Mouse (Mus musculus): ENCODE results near the gene Senp5. TPM values are rescaled to one million over a fixed set of nuclear protein-coding genes. Genes with fewer than 3 reads are reported as not detected.
A peak's percentile ranks its signal among the peaks of the same experiment; 100 is the strongest.

Gene Senp5
- polyA plus RNA-seq, 1 experiment from 2014 or later, result 15.3 TPM

- Histone ChIP-seq H3K4me3 (ENCODE audit: low read depth, low read length) (peak within 1 kb of the TSS; percentile 43), H3K9ac (ENCODE audit: low read depth, low read length) (peak within 1 kb of the TSS; percentile 77), H3K27me3 (ENCODE audit: control insufficient read depth, insufficient read depth, low read depth, low read length) (peaks cover 5% of the 10 kb centered on the region; the same call in 1 of the 2 replicates), H3K9me3 (replicated peaks; ENCODE audit: control insufficient read depth, low read length, poor library complexity, severe bottlenecking) (no peaks in the 10 kb centered on the region), H3K36me3 (ENCODE audit: control insufficient read depth, insufficient read depth, low read length) (no peaks in the 10 kb centered on the region), H3K4me1 (ENCODE audit: control insufficient read depth, insufficient read depth, low read length) (peaks cover 22% of the 10 kb centered on the region), H3K27ac (ENCODE audit: low read length) (peak within 1 kb of the TSS; percentile 97), H3K4me2 (ENCODE audit: low read length) (peak within 1 kb of the TSS; percentile 78)
- peak; percentile 9 for ATAC-seq
- 4% methylated on average over 42 of the region's 42 CpGs for WGBS
Observed at GRCm38 (mm10) chr16:31933751-31934549, 69.1 kb downstream of the Senp5 start, which contains the start of gene Pigz. Pigz (plus strand) TSS chr16:31933851.

- ATAC-seq, result peak; percentile 97
- peak overlapping the region; percentile 43 for H3K4me3 ChIP-seq (ENCODE audit: low read depth, low read length)
- under 1% methylated on average over 50 of the region's 50 CpGs for WGBS
- H3K36me3 ChIP-seq (ENCODE audit: control insufficient read depth, insufficient read depth, low read length), result no peaks in the 10 kb centered on the region
- peaks cover 5% of the 10 kb centered on the region; the same call in 1 of the 2 replicates for H3K27me3 ChIP-seq (ENCODE audit: control insufficient read depth, insufficient read depth, low read depth, low read length)
- H3K9me3 ChIP-seq (replicated peaks; ENCODE audit: control insufficient read depth, low read length, poor library complexity, severe bottlenecking), result no peaks in the 10 kb centered on the region
- H3K9ac ChIP-seq (ENCODE audit: low read depth, low read length), result peak overlapping the region; percentile 77
- H3K4me1 ChIP-seq (ENCODE audit: control insufficient read depth, insufficient read depth, low read length), result peaks cover 22% of the 10 kb centered on the region
- peak overlapping the region; percentile 78 for H3K4me2 ChIP-seq (ENCODE audit: low read length)
- peak overlapping the region; percentile 97 for H3K27ac ChIP-seq (ENCODE audit: low read length)
Observed at GRCm38 (mm10) chr16:31932840-31933697, 70.0 kb downstream of the Senp5 start.

GRCm38 (mm10) chr16:31932255-31932654 is 70.8 kb downstream of the Senp5 start:
- no peak overlapping the region for H3K4me3 ChIP-seq (ENCODE audit: low read depth, low read length)
- H3K27ac ChIP-seq (ENCODE audit: low read length), result peak overlapping the region; percentile 97
- peaks cover 5% of the 10 kb centered on the region; the same call in 1 of the 2 replicates for H3K27me3 ChIP-seq (ENCODE audit: control insufficient read depth, insufficient read depth, low read depth, low read length)
- no peak overlapping the region for H3K4me2 ChIP-seq (ENCODE audit: low read length)
- H3K4me1 ChIP-seq (ENCODE audit: control insufficient read depth, insufficient read depth, low read length), result peaks cover 22% of the 10 kb centered on the region
- no peak overlapping the region; the same call in 1 of the 2 replicates for H3K9ac ChIP-seq (ENCODE audit: low read depth, low read length)
- H3K9me3 ChIP-seq (replicated peaks; ENCODE audit: control insufficient read depth, low read length, poor library complexity, severe bottlenecking), result no peaks in the 10 kb centered on the region
- 27% methylated on average over 5 of the region's 5 CpGs for WGBS
- H3K36me3 ChIP-seq (ENCODE audit: control insufficient read depth, insufficient read depth, low read length), result no peaks in the 10 kb centered on the region
- 0 out of 2 replicates have a peak, but pooled peaks have one; percentile 4 for ATAC-seq

- peaks cover 4% of the 10 kb centered on the region; the same call in 1 of the 2 replicates for H3K27me3 ChIP-seq (ENCODE audit: control insufficient read depth, insufficient read depth, low read depth, low read length)
- no peaks in the 10 kb centered on the region for H3K9me3 ChIP-seq (replicated peaks; ENCODE audit: control insufficient read depth, low read length, poor library complexity, severe bottlenecking)
- WGBS, result 50% methylated on average over 17 of the region's 17 CpGs
- no peaks in the 10 kb centered on the region for H3K36me3 ChIP-seq (ENCODE audit: control insufficient read depth, insufficient read depth, low read length)
- H3K27ac ChIP-seq (ENCODE audit: low read length), result no peak overlapping the region
- no peak overlapping the region for H3K4me3 ChIP-seq (ENCODE audit: low read depth, low read length)
- H3K4me1 ChIP-seq (ENCODE audit: control insufficient read depth, insufficient read depth, low read length), result peaks cover 22% of the 10 kb centered on the region
- no peak for ATAC-seq
- H3K4me2 ChIP-seq (ENCODE audit: low read length), result no peak overlapping the region
- H3K9ac ChIP-seq (ENCODE audit: low read depth, low read length), result no peak overlapping the region
Observed at GRCm38 (mm10) chr16:31931330-31931729, 71.8 kb downstream of the Senp5 start.

- no peaks in the 10 kb centered on the region for H3K36me3 ChIP-seq (ENCODE audit: control insufficient read depth, insufficient read depth, low read length)
- ATAC-seq, result no peak
- H3K9me3 ChIP-seq (replicated peaks; ENCODE audit: control insufficient read depth, low read length, poor library complexity, severe bottlenecking), result no peaks in the 10 kb centered on the region
- WGBS, result 93% methylated on average over 5 of the region's 5 CpGs
- H3K4me2 ChIP-seq (ENCODE audit: low read length), result no peak overlapping the region
- H3K4me3 ChIP-seq (ENCODE audit: low read depth, low read length), result no peak overlapping the region
- no peak overlapping the region for H3K9ac ChIP-seq (ENCODE audit: low read depth, low read length)
- H3K4me1 ChIP-seq (ENCODE audit: control insufficient read depth, insufficient read depth, low read length), result peaks cover 3% of the 10 kb centered on the region; the same call in 1 of the 2 replicates
- H3K27ac ChIP-seq (ENCODE audit: low read length), result no peak overlapping the region
- H3K27me3 ChIP-seq (ENCODE audit: control insufficient read depth, insufficient read depth, low read depth, low read length), result no peaks in the 10 kb centered on the region
Observed at GRCm38 (mm10) chr16:31927412-31927811, 75.7 kb downstream of the Senp5 start.

GRCm38 (mm10) chr16:31926547-31927182 is 76.4 kb downstream of the Senp5 start:
- no peak overlapping the region for H3K27ac ChIP-seq (ENCODE audit: low read length)
- 83% methylated on average over 13 of the region's 13 CpGs for WGBS
- no peaks in the 10 kb centered on the region for H3K9me3 ChIP-seq (replicated peaks; ENCODE audit: control insufficient read depth, low read length, poor library complexity, severe bottlenecking)
- H3K9ac ChIP-seq (ENCODE audit: low read depth, low read length), result no peak overlapping the region
- H3K4me1 ChIP-seq (ENCODE audit: control insufficient read depth, insufficient read depth, low read length), result no peaks in the 10 kb centered on the region
- no peak overlapping the region for H3K4me2 ChIP-seq (ENCODE audit: low read length)
- H3K4me3 ChIP-seq (ENCODE audit: low read depth, low read length), result no peak overlapping the region
- H3K36me3 ChIP-seq (ENCODE audit: control insufficient read depth, insufficient read depth, low read length), result no peaks in the 10 kb centered on the region
- H3K27me3 ChIP-seq (ENCODE audit: control insufficient read depth, insufficient read depth, low read depth, low read length), result no peaks in the 10 kb centered on the region
- no peak for ATAC-seq

- no peak for ATAC-seq
Observed at GRCm38 (mm10) chr16:31926091-31926490, 77.0 kb downstream of the Senp5 start.

GRCm38 (mm10) chr16:31924368-31924767 is 78.7 kb downstream of the Senp5 start:
- Histone ChIP-seq H3K36me3 (ENCODE audit: control insufficient read depth, insufficient read depth, low read length) (no peaks in the 10 kb centered on the region), H3K4me3 (ENCODE audit: low read depth, low read length) (no peak overlapping the region), H3K9me3 (replicated peaks; ENCODE audit: control insufficient read depth, low read length, poor library complexity, severe bottlenecking) (no peaks in the 10 kb centered on the region), H3K4me1 (ENCODE audit: control insufficient read depth, insufficient read depth, low read length) (no peaks in the 10 kb centered on the region), H3K9ac (ENCODE audit: low read depth, low read length) (no peak overlapping the region), H3K4me2 (ENCODE audit: low read length) (no peak overlapping the region), H3K27me3 (ENCODE audit: control insufficient read depth, insufficient read depth, low read depth, low read length) (no peaks in the 10 kb centered on the region), H3K27ac (ENCODE audit: low read length) (no peak overlapping the region)
- ATAC-seq, result no peak
- 86% methylated on average over 6 of the region's 6 CpGs for WGBS

More at GRCm38 (mm10) chr16:31926091-31926490, 77.0 kb downstream of the Senp5 start:
- no peaks in the 10 kb centered on the region for H3K27me3 ChIP-seq (ENCODE audit: control insufficient read depth, insufficient read depth, low read depth, low read length)
- H3K4me1 ChIP-seq (ENCODE audit: control insufficient read depth, insufficient read depth, low read length), result no peaks in the 10 kb centered on the region
- WGBS, result 72% methylated on average over 6 of the region's 6 CpGs
- no peak overlapping the region for H3K4me2 ChIP-seq (ENCODE audit: low read length)
- no peak overlapping the region for H3K27ac ChIP-seq (ENCODE audit: low read length)
- H3K36me3 ChIP-seq (ENCODE audit: control insufficient read depth, insufficient read depth, low read length), result no peaks in the 10 kb centered on the region
- H3K9me3 ChIP-seq (replicated peaks; ENCODE audit: control insufficient read depth, low read length, poor library complexity, severe bottlenecking), result no peaks in the 10 kb centered on the region
- H3K4me3 ChIP-seq (ENCODE audit: low read depth, low read length), result no peak overlapping the region
- H3K9ac ChIP-seq (ENCODE audit: low read depth, low read length), result no peak overlapping the region
